Mouse (Mus musculus): ENCODE results near the gene Cntn2.

GRCm38 (mm10) chr1:132565766-132566165, 22.7 kb upstream of the Cntn2 start:
- TF ChIP-seq CTCF (IDR thresholded peaks at IDR 0.05; ENCODE audit: insufficient read depth, low read length), result no peak
- TF ChIP-seq POLR2A (IDR thresholded peaks at IDR 0.05; ENCODE audit: borderline replicate concordance, extremely low read depth, low read depth, low read length), result no peak

All from lung, adult 2 months (tissue).